Mouse (Mus musculus) gastrocnemius, adult 8-10 months (tissue): ENCODE measurements around the gene Ctrc. TPM values are rescaled to one million over a fixed set of nuclear protein-coding genes. Genes with fewer than 3 reads are reported as not detected.

Source experiments
- DNase-seq, 2 experiments: peaks; one replicate each; pipeline ENCODE4 v3.0.0; 2022; ENCODE audit warnings: low spot score in 2 of 2
- total RNA-seq, 4 experiments: library from RNA; stranded (reverse); gene quantifications; 2 replicates each; pipeline ENCODE4 v1.2.4; 2022

The Ctrc gene
- total RNA-seq, 4 experiments from 2014 or later: not detected

- no peak for DNase-seq
Measured at GRCm38 (mm10) chr4:141821178-141821577, 25.0 kb downstream of the Ctrc start.

- no peak for DNase-seq
Measured at GRCm38 (mm10) chr4:141819316-141819715, 26.8 kb downstream of the Ctrc start.

- DNase-seq: no peak
Measured at GRCm38 (mm10) chr4:141818861-141819260, 27.3 kb downstream of the Ctrc start.

DNA sequence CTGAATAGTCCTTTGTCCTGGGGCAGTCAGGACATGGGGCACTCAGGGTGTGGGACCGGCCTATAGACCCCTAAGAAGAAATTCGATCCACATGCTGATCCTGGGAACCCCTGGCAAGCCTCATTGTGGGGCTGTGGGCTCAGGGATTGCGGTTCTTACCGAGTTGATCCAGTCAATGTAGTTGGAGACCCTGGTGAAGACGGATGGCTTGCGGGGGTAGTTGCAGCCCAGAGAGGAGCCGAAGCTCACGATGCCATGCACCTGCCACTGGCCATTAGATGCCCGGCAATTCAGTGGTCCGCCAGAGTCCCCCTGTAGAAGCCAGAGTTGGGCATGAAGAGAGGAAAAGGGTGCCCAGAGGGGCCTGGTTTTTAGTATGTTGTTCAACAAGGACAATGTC is 28.5 kb downstream of the Ctrc start:
- no peak for DNase-seq

GRCm38 (mm10) chr4:141816776-141817655 is 29.1 kb downstream of the Ctrc start:
- DNase-seq: no peak

DNA sequence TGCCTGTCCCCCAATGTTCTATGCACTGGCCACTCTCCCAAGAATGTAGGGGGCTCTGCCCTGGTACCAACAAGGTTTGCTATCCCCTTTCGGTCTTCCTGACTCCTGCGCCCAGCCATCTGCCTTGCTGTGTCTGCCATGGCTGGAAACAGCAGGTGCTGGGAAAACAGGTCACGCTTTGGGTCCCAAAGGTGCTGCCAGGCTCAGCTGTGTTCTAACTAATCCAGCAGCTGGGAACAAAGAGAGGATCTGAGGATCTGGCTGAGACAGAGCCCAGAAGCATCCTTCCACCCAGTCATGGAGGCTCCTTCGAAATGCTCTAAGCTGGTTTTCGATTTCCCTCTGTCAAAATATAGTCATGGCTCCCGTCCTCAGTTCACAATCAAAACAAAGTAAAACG is 29.9 kb downstream of the Ctrc start:
- DNase-seq: no peak

DNA sequence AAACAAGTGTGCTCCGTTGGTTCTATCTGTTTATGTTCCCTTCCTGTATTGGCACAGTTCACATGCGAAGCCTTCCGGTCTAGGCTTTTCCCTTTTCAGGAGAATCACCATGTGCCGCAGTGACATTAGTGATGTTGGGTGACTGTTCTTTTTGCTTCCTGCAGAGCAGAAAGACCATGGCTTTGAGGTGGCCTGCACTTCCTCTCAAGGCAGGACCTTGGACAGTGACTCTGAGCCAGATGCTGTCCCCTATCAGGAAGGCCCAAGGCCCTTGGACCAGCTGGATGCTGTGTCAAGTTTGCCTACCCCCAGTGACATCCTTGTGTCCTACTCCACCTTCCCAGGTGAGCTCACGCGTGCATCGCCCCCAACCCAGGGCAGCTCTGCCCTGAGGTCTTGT is 34.8 kb downstream of the Ctrc start:
- no peak for DNase-seq

GRCm38 (mm10) chr4:141810975-141811374 is 35.2 kb downstream of the Ctrc start:
- DNase-seq: no peak

- no peak for DNase-seq
Measured at GRCm38 (mm10) chr4:141809850-141810464, 36.2 kb downstream of the Ctrc start.

GRCm38 (mm10) chr4:141805886-141806285 is 40.3 kb downstream of the Ctrc start:
- no peak for DNase-seq

- no peak for DNase-seq
Measured at GRCm38 (mm10) chr4:141804105-141804504, 42.1 kb downstream of the Ctrc start.

DNA sequence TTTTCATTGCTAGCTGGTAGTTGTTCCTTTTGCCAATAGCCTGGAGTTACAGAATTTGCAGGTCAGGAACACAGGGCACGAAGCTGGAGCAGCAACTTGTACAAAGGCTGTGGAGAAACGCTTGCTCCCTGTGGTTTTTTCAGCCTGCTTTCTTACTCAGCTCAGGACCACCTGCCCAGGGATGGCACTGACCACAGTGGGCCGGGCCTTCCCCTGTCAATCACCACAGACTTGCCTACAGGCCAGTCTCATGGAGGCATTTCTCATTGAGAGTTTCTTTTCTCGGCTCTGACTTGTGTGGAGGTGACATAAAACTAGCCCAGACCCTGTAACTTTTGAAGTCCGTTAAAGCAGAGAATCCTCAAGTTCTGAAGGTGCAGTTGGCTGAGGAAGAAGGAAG is 48.6 kb downstream of the Ctrc start:
- no peak for DNase-seq

GRCm38 (mm10) chr4:141796954-141797353 is 49.2 kb downstream of the Ctrc start:
- DNase-seq: no peak

GRCm38 (mm10) chr4:141796356-141796755 is 49.8 kb downstream of the Ctrc start:
- no peak for DNase-seq

GRCm38 (mm10) chr4:141794152-141794535 is 52.0 kb downstream of the Ctrc start:
- no peak for DNase-seq

DNA sequence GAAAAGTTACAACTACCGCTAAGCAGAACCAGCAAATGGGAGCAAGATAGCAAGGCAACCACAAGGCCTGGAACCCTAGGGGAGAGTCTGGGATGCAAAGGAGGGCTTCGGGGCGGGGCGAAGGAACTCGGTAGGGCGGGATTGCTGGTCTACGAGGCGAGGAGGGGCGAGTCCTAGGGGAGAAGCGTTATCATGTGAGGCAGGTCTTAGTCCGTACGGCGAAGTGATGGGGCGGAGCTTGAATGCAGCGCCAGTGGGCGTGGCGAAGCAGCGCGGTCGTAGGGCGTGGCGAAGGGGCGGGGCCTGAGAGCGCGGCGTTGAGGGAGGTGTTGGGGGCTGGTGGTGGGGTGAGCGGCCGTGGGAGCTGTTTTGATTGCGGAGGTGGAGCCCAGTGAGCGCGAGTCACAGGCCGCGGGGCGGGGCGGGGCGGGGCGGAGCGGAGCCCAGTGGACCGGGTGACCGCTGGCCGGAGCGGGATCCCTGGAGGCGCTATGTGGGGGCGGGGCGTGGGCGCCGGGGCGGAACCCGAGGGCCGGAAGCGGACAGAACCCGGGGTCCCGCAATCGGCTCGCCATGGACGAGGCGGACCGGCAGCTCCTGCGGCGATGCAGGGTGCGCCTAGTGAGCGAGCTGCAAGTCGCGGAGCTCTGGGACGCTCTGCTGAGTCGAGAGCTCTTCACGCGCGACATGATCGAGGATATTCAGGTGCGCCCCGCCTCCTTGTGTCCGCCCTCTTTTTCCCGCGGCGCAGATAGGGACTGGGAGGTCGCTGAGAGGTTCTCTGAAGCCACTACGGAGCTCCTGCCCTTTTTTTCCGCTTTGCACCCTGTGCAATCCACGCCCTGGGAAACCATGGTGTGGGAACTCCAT is 52.6 kb downstream of the Ctrc start, which contains the start of gene Casp9:
Gene Casp9, plus strand, starts transcription at position 331 of the 870 bp plus-strand sequence.
- peak; percentile 96 to 97 for DNase-seq

DNA sequence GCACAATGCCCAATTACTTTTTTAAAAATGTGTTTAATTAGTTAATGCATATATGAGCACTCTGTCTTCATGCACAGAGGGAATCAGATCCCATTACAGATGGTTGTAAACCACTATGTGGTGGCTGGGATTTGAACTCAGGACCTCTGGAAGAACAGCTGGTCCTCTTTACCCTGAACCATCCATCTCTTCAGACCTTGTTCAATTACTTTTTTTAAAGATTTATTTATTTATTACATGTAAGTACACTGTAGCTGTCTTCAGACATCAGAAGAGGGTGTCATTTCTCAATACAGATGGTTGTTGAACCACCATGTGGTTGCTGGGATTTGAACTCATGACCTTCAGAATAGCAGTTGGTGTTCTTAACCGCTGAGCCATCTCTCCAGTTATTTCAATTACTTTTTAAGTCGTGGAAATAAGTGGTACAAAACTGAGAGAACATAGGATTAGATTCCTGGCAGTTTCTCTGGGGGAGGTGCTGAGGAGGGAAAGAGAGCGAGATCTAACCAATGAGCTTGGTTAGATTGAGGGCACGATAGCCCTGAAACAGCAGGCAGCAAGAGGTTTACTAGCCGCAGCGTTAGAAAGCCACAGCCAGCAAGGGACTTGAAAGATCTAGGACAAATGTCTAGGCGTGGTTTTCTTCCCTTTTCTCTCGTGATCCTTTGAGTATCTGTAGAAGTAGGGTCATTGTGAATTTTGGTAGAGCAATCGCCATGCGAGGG is 53.4 kb downstream of the Ctrc start:
- DNase-seq: no peak

- no peak for DNase-seq
Measured at GRCm38 (mm10) chr4:141791951-141792350, 54.2 kb downstream of the Ctrc start.

GRCm38 (mm10) chr4:141791486-141791885 is 54.7 kb downstream of the Ctrc start:
- DNase-seq: no peak

DNA sequence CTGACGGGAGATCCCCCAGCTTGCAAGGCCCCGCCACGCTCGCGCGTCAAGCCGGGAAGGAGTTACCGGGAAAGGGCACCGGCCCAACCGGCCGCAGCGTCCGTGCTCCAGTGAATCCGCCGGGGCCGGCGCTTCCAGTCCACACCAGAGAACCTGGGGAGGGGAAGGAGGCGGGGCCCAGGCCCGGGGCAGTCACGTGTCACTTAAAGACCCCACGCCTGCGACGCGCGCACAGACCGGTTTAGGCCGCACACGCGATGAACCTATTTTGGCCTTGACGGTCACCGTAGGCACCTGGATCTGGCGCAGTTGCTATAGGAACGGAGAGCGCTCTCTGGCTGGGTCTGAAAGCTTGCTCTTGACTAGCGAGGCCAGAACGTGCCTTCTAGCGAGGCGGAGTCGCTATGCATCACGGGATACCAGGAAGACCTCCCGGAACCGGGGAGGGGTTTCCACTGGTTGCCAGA is 55.6 kb downstream of the Ctrc start, which contains the start of gene Dnajc16:
Gene Dnajc16, minus strand, starts transcription at position 408 of the 467 bp plus-strand sequence.
- peak; percentile 92 to 96 for DNase-seq
